Mouse (Mus musculus) ES-E14 (cell line): ENCODE measurements around the gene Taf4. TPM values are rescaled to one million over a fixed set of nuclear protein-coding genes. Genes with fewer than 3 reads are reported as not detected.

ENCODE experiments used
- DNase-seq: peaks from one replicate; pipeline ENCODE4 v3.0.0-alpha.2; 2013; ENCODE audit warnings: low read depth, low spot score
- H3K27ac ChIP-seq: 2 replicates; pipeline ENCODE4 v1.5.1; 2012; ENCODE audit warnings: low read depth, mild to moderate bottlenecking, low read length, moderate library complexity, mixed read lengths; ENCODE audit not compliant: poor library complexity, insufficient read depth, severe bottlenecking
- H3K36me3 ChIP-seq: 2 replicates; pipeline ENCODE4 v1.6.1; 2012; ENCODE audit warnings: mild to moderate bottlenecking, low read length, moderate library complexity, mixed read lengths; ENCODE audit not compliant: control insufficient read depth, poor library complexity, insufficient read depth, severe bottlenecking
- H3K4me1 ChIP-seq, 2 experiments: fragments of 150-350 bp in 1 of 2; sonication (generic) in 1 of 2; 2 replicates each; pipeline ENCODE4 v1.6.1; 2012; ENCODE audit warnings: low read length in 2 of 2, mild to moderate bottlenecking in 1 of 2, mixed read lengths in 1 of 2; ENCODE audit not compliant: control insufficient read depth in 2 of 2, insufficient read depth in 2 of 2, poor library complexity in 1 of 2
- H3K4me3 ChIP-seq, 2 experiments: fragments of 150-350 bp in 1 of 2; sonication (generic) in 1 of 2; 2 replicates each; pipeline ENCODE4 v1.5.1; 2012; ENCODE audit warnings: low read length in 2 of 2, low read depth in 1 of 2, mild to moderate bottlenecking in 1 of 2, mixed read lengths in 1 of 2; ENCODE audit not compliant: insufficient read depth in 1 of 2, poor library complexity in 1 of 2, severe bottlenecking in 1 of 2
- H3K9ac ChIP-seq: 2 replicates; pipeline ENCODE4 v1.6.1; 2012; ENCODE audit warnings: low read depth, mild to moderate bottlenecking, low read length, mixed read lengths; ENCODE audit not compliant: poor library complexity, insufficient read depth, severe bottlenecking
- H3K9me3 ChIP-seq: fragments of 150-350 bp; sonication (generic); 2 replicates; pipeline ENCODE4 v1.6.1; 2012; ENCODE audit warnings: low read depth, mild to moderate bottlenecking, low read length; ENCODE audit not compliant: control insufficient read depth, insufficient read depth
- CHD2 ChIP-seq: IDR thresholded peaks from 2 replicates; pipeline ENCODE4 v1.6.1; 2014; ENCODE audit warnings: mild to moderate bottlenecking, low read depth, low read length, inconsistent platforms
- HCFC1 ChIP-seq: IDR thresholded peaks from 2 replicates; pipeline ENCODE4 v1.6.1; 2012; ENCODE audit warnings: low read length, inconsistent platforms, borderline replicate concordance; ENCODE audit not compliant: insufficient read depth
- MAFK ChIP-seq: IDR thresholded peaks from 2 replicates; pipeline ENCODE4 v1.6.1; 2014; ENCODE audit warnings: mild to moderate bottlenecking, low read depth, low read length, inconsistent platforms; ENCODE audit not compliant: insufficient read depth
- ZC3H11A ChIP-seq: IDR thresholded peaks from 2 replicates; pipeline ENCODE4 v1.6.1; 2012; ENCODE audit warnings: low read depth, mild to moderate bottlenecking, inconsistent platforms, low read length, borderline replicate concordance
- ZNF384 ChIP-seq: IDR thresholded peaks from 2 replicates; pipeline ENCODE4 v1.6.1; 2012; ENCODE audit warnings: low read depth, low read length, inconsistent platforms
- in situ Hi-C, 2 experiments: fragments of 600-800 bp; cut with MboI; formaldehyde crosslinking; loops; one replicate each; pipeline ENCODE4 v1.15.1; 2025; ENCODE audit warnings: low sequenced_read_pairs in 2 of 2, inconsistent platforms in 1 of 2; ENCODE audit not compliant: unreplicated experiment in 2 of 2
- total RNA-seq: library from RNA; depleted of rRNA; stranded (reverse); fragments of 300-350 nt; gene quantifications from 2 replicates; pipeline ENCODE4 v1.2.3, GENCODE M21; 2012

Taf4 gene
- total RNA-seq, 1 experiment: 19.0 TPM

GRCm38 (mm10) chr2:179985695-179986094 lies 9.2 kb upstream of the Taf4 start:
- no peak overlapping the region for H3K9ac ChIP-seq
- in situ Hi-C loops: no loop called here
- no peak overlapping the region for H3K27ac ChIP-seq
- TF ChIP-seq MAFK (no peak), ZNF384 (no peak), CHD2 (no peak), HCFC1 (no peak), ZC3H11A (no peak)
- H3K4me1 ChIP-seq: peaks cover 5 to 12% of the 10 kb centered on the region in 2 experiments; a peak in 3 of 4 replicates
- no peaks in the 10 kb centered on the region for H3K36me3 ChIP-seq
- no peaks in the 10 kb centered on the region for H3K9me3 ChIP-seq
- no peak overlapping the region for H3K4me3 ChIP-seq
- no peak for DNase-seq

GRCm38 (mm10) chr2:179984830-179985229 lies 8.4 kb upstream of the Taf4 start:
- no peaks in the 10 kb centered on the region for H3K36me3 ChIP-seq
- no peak overlapping the region for H3K9ac ChIP-seq
- in situ Hi-C loops: no loop called here
- H3K4me3 ChIP-seq: no peak overlapping the region
- TF ChIP-seq HCFC1 (no peak), CHD2 (no peak), ZC3H11A (no peak), ZNF384 (no peak), MAFK (no peak)
- H3K27ac ChIP-seq: no peak overlapping the region
- no peak for DNase-seq
- H3K4me1 ChIP-seq: peaks cover 5 to 9% of the 10 kb centered on the region in 2 experiments; a peak in 3 of 4 replicates
- no peaks in the 10 kb centered on the region for H3K9me3 ChIP-seq

GRCm38 (mm10) chr2:179982715-179983114 lies 6.3 kb upstream of the Taf4 start:
- TF ChIP-seq ZC3H11A: no peak
- TF ChIP-seq MAFK: no peak
- TF ChIP-seq HCFC1: no peak
- no peak for TF ChIP-seq CHD2
- TF ChIP-seq ZNF384: no peak
- H3K9me3 ChIP-seq: no peaks in the 10 kb centered on the region

GRCm38 (mm10) chr2:179980616-179981015 lies 4.2 kb upstream of the Taf4 start:
- peaks cover 0 to 5% of the 10 kb centered on the region in 2 experiments; a peak in 2 of 4 replicates for H3K4me1 ChIP-seq
- DNase-seq: no peak
- no peak for TF ChIP-seq HCFC1
- TF ChIP-seq ZC3H11A: no peak
- no peak for TF ChIP-seq MAFK
- no peak overlapping the region for H3K9ac ChIP-seq
- no peak overlapping the region for H3K27ac ChIP-seq
- H3K36me3 ChIP-seq: no peaks in the 10 kb centered on the region
- H3K9me3 ChIP-seq: no peaks in the 10 kb centered on the region
- H3K4me3 ChIP-seq: no peak overlapping the region
- in situ Hi-C loops: no loop called here

More at GRCm38 (mm10) chr2:179982715-179983114, 6.3 kb upstream of the Taf4 start:
- DNase-seq: no peak
- Histone ChIP-seq H3K27ac (no peak overlapping the region), H3K9ac (no peak overlapping the region), H3K4me1 (peaks cover 2 to 8% of the 10 kb centered on the region in 2 experiments; a peak in 2 of 4 replicates), H3K4me3 (no peak overlapping the region), H3K36me3 (no peaks in the 10 kb centered on the region)
- in situ Hi-C loops: no loop called here

- TF ChIP-seq ZC3H11A: no peak
- TF ChIP-seq ZNF384: no peak
- TF ChIP-seq HCFC1: no peak
- TF ChIP-seq MAFK: no peak
- TF ChIP-seq CHD2: no peak
- in situ Hi-C loops: no loop called here
- no peak overlapping the region for H3K27ac ChIP-seq
- H3K4me3 ChIP-seq: no peak overlapping the region
- DNase-seq: no peak
- H3K9me3 ChIP-seq: no peaks in the 10 kb centered on the region
- H3K9ac ChIP-seq: no peak overlapping the region
- peaks cover 0 to 7% of the 10 kb centered on the region in 2 experiments; a peak in 2 of 4 replicates for H3K4me1 ChIP-seq
- H3K36me3 ChIP-seq: no peaks in the 10 kb centered on the region
Measured at GRCm38 (mm10) chr2:179979836-179980235, 3.4 kb upstream of the Taf4 start.
